Mouse (Mus musculus) liver, adult (tissue): Measurements from ENCODE around the gene Pigu.

Experiments used
- GATA4 ChIP-seq: IDR thresholded peaks from 2 replicates; pipeline ENCODE4 v1.6.1; 2014; ENCODE audit warnings: mild to moderate bottlenecking, low read length; ENCODE audit not compliant: insufficient replicate concordance

Gene Pigu

DNA sequence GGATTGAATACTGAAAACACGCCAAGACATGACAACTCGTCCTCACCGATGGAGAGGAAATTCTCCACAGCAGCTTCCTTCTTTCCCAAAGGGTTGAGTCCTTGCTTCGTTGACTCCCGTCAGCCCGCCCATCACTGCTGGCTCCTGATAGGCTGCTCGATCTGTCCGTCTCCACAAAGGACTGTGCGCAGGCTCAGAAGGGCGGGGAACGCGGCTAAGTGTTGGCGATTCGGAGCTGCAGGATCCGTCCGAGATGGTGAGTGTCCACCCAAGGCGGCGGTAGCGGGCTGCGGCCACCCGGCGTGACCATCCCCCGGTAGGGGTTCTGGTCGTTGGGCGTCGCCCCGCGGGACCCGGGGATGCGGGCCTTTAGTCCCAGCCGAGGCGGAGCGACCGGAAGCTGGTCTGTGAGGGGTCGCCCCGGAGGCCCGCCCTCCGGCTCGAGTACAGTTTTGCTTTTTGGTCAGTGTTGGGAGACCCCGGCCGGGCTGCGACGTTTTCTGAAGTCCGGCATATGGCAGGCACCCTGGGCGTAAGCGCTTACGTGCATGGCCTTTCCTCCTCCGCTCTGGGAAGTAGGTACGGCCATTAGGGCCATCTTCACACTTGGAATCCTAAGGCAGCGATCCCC lies 120.8 kb downstream of the Pigu start, which contains the start of gene Dynlrb1:
Gene Dynlrb1 (plus strand): TSS at position 172 of the 631 bp plus-strand sequence.
- no peak; the same call in 1 of the 2 replicates for TF ChIP-seq GATA4

- no peak for TF ChIP-seq GATA4
These were observed 121.4 kb downstream of the Pigu start for GRCm38 (mm10) chr2:155235746-155236361.
